Mouse (Mus musculus): Measurements from ENCODE around the gene Fndc10. TPM values are rescaled to one million over a fixed set of nuclear protein-coding genes. Genes with fewer than 3 reads are reported as not detected.

Gene Fndc10
- polyA plus RNA-seq, 1 experiment from 2014 or later, result 0.08 TPM

DNA sequence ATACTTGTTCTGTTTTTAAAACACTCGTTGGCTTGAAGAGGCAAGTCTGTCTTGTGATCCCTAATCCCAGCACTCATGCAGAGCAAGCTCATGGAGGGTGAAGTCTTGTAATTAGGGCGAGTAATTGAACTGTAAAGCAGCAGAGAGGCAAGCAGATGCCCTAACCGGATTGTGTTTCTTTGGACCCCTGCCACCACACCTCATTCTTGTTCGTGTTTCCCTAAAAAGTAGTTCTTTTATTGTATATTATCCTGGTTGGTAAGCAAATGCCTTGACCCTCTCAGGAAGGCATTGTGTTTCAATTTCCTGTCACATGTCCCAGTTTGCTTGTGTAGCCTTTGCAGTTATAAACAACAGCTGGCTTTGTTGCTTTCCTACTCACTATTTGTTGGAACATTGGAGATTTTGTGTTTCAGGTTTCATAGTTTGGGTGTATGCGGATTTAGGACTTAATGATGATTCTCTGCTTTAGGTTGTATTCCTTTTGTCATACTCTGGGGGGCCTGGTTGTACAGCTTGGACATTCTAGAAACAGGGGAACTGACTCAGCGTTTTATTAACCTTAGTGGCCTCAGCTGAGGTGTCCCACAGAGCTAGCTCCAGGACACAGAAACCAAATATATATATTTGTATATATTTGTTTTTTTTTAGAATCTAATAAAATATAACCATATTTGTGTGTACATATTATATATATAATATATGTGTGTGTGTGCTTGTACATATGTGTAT is 16.5 kb downstream of the Fndc10 start:
- no peak for ATAC-seq (ENCODE audit: low read depth)
- Histone ChIP-seq H3K4me2 (ENCODE audit: low read depth, low read length) (no peak overlapping the region), H3K4me3 (ENCODE audit: low read depth, low read length) (no peak overlapping the region), H3K27me3 (ENCODE audit: control insufficient read depth, insufficient read depth, low read depth, low read length) (no peaks in the 10 kb centered on the region), H3K27ac (ENCODE audit: low read length) (no peak overlapping the region), H3K4me1 (ENCODE audit: control insufficient read depth, low read depth, low read length) (peaks cover 15% of the 10 kb centered on the region), H3K9me3 (replicated peaks; ENCODE audit: control insufficient read depth, low read length) (no peaks in the 10 kb centered on the region), H3K9ac (ENCODE audit: low read depth, low read length) (0 out of 2 replicates have a peak overlapping the region, but pooled peaks have one; percentile 7), H3K36me3 (ENCODE audit: control insufficient read depth, insufficient read depth) (peaks cover under 1% of the 10 kb centered on the region; the same call in 1 of the 2 replicates)
- 36% methylated on average over 6 of the region's 6 CpGs for WGBS (ENCODE audit: insufficient replicate concordance)

- Histone ChIP-seq H3K27ac (ENCODE audit: low read length) (no peak overlapping the region), H3K4me1 (ENCODE audit: control insufficient read depth, low read depth, low read length) (no peaks in the 10 kb centered on the region; the same call in 1 of the 2 replicates), H3K4me3 (ENCODE audit: low read depth, low read length) (no peak overlapping the region), H3K4me2 (ENCODE audit: low read depth, low read length) (no peak overlapping the region), H3K9ac (ENCODE audit: low read depth, low read length) (no peak overlapping the region), H3K9me3 (replicated peaks; ENCODE audit: control insufficient read depth, low read length) (no peaks in the 10 kb centered on the region), H3K36me3 (ENCODE audit: control insufficient read depth, insufficient read depth) (peaks cover 7% of the 10 kb centered on the region), H3K27me3 (ENCODE audit: control insufficient read depth, insufficient read depth, low read depth, low read length) (no peaks in the 10 kb centered on the region)
- WGBS (ENCODE audit: insufficient replicate concordance), result 40% methylated on average over 4 of the region's 4 CpGs
- ATAC-seq (ENCODE audit: low read depth), result no peak
These were observed 27.5 kb downstream of the Fndc10 start for GRCm38 (mm10) chr4:155721668-155722083.

GRCm38 (mm10) chr4:155727993-155728392 is 33.9 kb downstream of the Fndc10 start:
- no peak overlapping the region for H3K27ac ChIP-seq (ENCODE audit: low read length)
- 89% methylated on average over 2 of the region's 2 CpGs for WGBS (ENCODE audit: insufficient replicate concordance)

DNA sequence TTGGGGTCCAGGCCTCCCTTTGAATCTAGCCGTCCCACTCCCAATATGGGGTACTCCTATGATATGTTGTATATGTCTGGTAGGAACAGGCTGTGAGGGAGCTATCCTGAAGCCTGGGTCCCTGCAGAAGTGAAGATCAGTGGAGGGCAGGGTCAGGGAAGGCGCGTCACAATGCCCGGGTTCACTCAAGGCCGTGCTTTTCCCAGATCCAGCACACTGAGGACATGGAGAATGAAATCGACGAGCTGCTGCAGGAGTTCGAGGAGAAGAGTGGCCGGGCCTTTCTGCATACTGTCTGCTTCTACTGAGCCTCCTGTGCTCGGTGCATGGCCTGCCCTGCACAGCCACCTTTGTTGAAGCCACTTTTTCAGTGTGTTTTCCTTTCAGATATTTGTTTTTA is 39.1 kb downstream of the Fndc10 start:
- no peak for ATAC-seq (ENCODE audit: low read depth)
- Histone ChIP-seq H3K27me3 (ENCODE audit: control insufficient read depth, insufficient read depth, low read depth, low read length) (0 out of 2 replicates have a peak, but pooled peaks cover 2% of the 10 kb centered on the region), H3K4me3 (ENCODE audit: low read depth, low read length) (no peak overlapping the region), H3K9me3 (replicated peaks; ENCODE audit: control insufficient read depth, low read length) (no peaks in the 10 kb centered on the region), H3K9ac (ENCODE audit: low read depth, low read length) (no peak overlapping the region), H3K4me2 (ENCODE audit: low read depth, low read length) (no peak overlapping the region), H3K4me1 (ENCODE audit: control insufficient read depth, low read depth, low read length) (peaks cover 17% of the 10 kb centered on the region), H3K36me3 (ENCODE audit: control insufficient read depth, insufficient read depth) (no peaks in the 10 kb centered on the region), H3K27ac (ENCODE audit: low read length) (no peak overlapping the region)
- 73% methylated on average over 10 of the region's 10 CpGs for WGBS (ENCODE audit: insufficient replicate concordance)

More at GRCm38 (mm10) chr4:155727993-155728392, 33.9 kb downstream of the Fndc10 start:
- H3K9ac ChIP-seq (ENCODE audit: low read depth, low read length), result no peak overlapping the region
- H3K4me1 ChIP-seq (ENCODE audit: control insufficient read depth, low read depth, low read length), result no peaks in the 10 kb centered on the region
- no peak overlapping the region for H3K4me2 ChIP-seq (ENCODE audit: low read depth, low read length)
- H3K27me3 ChIP-seq (ENCODE audit: control insufficient read depth, insufficient read depth, low read depth, low read length), result no peaks in the 10 kb centered on the region
- ATAC-seq (ENCODE audit: low read depth), result no peak
- H3K9me3 ChIP-seq (replicated peaks; ENCODE audit: control insufficient read depth, low read length), result no peaks in the 10 kb centered on the region
- no peaks in the 10 kb centered on the region for H3K36me3 ChIP-seq (ENCODE audit: control insufficient read depth, insufficient read depth)
- H3K4me3 ChIP-seq (ENCODE audit: low read depth, low read length), result no peak overlapping the region

DNA sequence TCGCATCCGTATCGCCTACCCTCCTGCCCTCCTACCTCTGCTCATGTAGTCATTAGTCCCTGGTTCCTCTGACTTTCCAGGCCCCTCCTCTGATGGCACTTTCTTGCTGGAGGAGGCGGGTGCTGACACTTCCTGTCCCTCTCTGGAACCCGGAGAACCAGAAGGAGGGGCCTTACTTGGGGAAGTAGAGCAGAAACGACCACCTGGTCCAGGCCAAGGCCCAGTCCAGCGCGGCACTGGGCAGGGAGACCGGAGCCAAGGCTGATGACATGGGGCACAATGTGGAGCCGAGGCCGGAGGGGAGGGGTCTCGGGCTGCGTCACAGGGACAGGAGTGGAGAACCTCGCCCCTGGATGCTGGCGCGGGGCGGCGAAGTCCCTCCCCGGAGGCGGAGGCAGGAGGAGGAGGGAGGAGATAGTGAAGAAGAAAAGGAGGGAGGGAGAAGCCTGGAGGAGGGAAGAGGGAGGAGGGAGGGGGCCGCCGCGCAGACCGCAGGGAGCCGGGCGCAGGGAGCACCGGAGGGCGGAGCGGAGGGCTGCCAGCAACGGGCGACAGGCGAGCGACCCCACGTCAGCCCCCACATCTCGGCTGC is 40.3 kb downstream of the Fndc10 start, which contains the start of gene Tmem240:
TSS of gene Tmem240 (plus strand) at position 451 of the 592 bp plus-strand sequence.
- WGBS (ENCODE audit: insufficient replicate concordance), result 2% methylated on average over 29 of the region's 35 CpGs
- H3K9ac ChIP-seq (ENCODE audit: low read depth, low read length), result peak within 1 kb of the TSS; percentile 73
- no peaks in the 10 kb centered on the region for H3K36me3 ChIP-seq (ENCODE audit: control insufficient read depth, insufficient read depth)
- 0 out of 2 replicates have a peak, but pooled peaks cover 2% of the 10 kb centered on the region for H3K27me3 ChIP-seq (ENCODE audit: control insufficient read depth, insufficient read depth, low read depth, low read length)
- H3K27ac ChIP-seq (ENCODE audit: low read length), result peak within 1 kb of the TSS; percentile 50
- H3K4me3 ChIP-seq (ENCODE audit: low read depth, low read length), result peak within 1 kb of the TSS; percentile 77
- ATAC-seq (ENCODE audit: low read depth), result peak; percentile 84
- H3K4me2 ChIP-seq (ENCODE audit: low read depth, low read length), result peak within 1 kb of the TSS; percentile 96
- peaks cover 17% of the 10 kb centered on the region for H3K4me1 ChIP-seq (ENCODE audit: control insufficient read depth, low read depth, low read length)
- H3K9me3 ChIP-seq (replicated peaks; ENCODE audit: control insufficient read depth, low read length), result no peaks in the 10 kb centered on the region

DNA sequence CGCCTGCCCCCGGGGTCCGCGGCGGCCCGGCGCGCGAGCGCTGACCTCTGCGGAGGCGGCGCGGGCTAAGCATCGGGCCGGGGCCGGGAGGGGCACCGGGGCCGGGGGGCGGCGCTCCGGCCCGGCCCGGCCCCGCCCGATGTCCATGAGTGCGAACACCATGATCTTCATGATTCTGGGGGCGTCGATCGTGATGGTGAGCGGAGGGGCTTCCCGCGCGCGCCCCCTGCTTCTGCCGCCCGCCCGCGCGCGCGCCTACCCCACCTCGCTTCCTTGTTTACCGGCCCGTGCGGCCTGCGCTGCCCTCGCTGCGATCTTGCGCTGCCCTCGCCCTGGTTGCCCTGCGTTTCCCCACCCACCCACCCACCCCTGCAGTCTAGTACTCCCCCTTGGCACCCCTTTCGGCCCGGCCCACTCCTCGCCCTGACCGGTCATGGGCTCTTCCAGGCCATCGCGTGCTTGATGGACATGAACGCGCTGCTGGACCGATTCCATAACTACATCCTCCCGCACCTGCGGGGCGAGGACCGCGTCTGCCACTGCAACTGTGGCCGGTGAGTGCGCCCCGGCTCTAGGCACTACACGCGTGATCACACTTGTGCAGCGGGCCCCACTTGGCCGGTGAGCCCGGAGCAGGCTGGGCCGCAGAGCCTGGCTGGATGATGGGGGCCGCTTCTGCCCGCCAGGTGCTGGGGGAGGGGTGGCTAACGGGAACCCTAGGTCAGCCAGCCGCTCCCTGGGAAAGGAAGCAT is 41.0 kb downstream of the Fndc10 start:
- peak; percentile 63 for ATAC-seq (ENCODE audit: low read depth)
- peak overlapping the region; percentile 77 for H3K4me3 ChIP-seq (ENCODE audit: low read depth, low read length)
- H3K9ac ChIP-seq (ENCODE audit: low read depth, low read length), result peak overlapping the region; percentile 73
- H3K4me1 ChIP-seq (ENCODE audit: control insufficient read depth, low read depth, low read length), result peaks cover 17% of the 10 kb centered on the region
- peak overlapping the region; percentile 50 for H3K27ac ChIP-seq (ENCODE audit: low read length)
- H3K36me3 ChIP-seq (ENCODE audit: control insufficient read depth, insufficient read depth), result no peaks in the 10 kb centered on the region
- peak overlapping the region; percentile 96 for H3K4me2 ChIP-seq (ENCODE audit: low read depth, low read length)
- 0 out of 2 replicates have a peak, but pooled peaks cover 2% of the 10 kb centered on the region for H3K27me3 ChIP-seq (ENCODE audit: control insufficient read depth, insufficient read depth, low read depth, low read length)
- H3K9me3 ChIP-seq (replicated peaks; ENCODE audit: control insufficient read depth, low read length), result no peaks in the 10 kb centered on the region
- under 1% methylated on average over 56 of the region's 79 CpGs for WGBS (ENCODE audit: insufficient replicate concordance)

GRCm38 (mm10) chr4:155735788-155736187 is 41.6 kb downstream of the Fndc10 start:
- Histone ChIP-seq H3K4me2 (ENCODE audit: low read depth, low read length) (peak overlapping the region; percentile 96; the same call in 1 of the 2 replicates), H3K27me3 (ENCODE audit: control insufficient read depth, insufficient read depth, low read depth, low read length) (0 out of 2 replicates have a peak, but pooled peaks cover 2% of the 10 kb centered on the region), H3K9ac (ENCODE audit: low read depth, low read length) (no peak overlapping the region), H3K4me3 (ENCODE audit: low read depth, low read length) (peak overlapping the region; percentile 77), H3K27ac (ENCODE audit: low read length) (no peak overlapping the region), H3K4me1 (ENCODE audit: control insufficient read depth, low read depth, low read length) (peaks cover 17% of the 10 kb centered on the region), H3K36me3 (ENCODE audit: control insufficient read depth, insufficient read depth) (no peaks in the 10 kb centered on the region; the same call in 1 of the 2 replicates), H3K9me3 (replicated peaks; ENCODE audit: control insufficient read depth, low read length) (no peaks in the 10 kb centered on the region)
- no peak for ATAC-seq (ENCODE audit: low read depth)
- 62% methylated on average over 5 of the region's 5 CpGs for WGBS (ENCODE audit: insufficient replicate concordance)

GRCm38 (mm10) chr4:155736421-155736820 is 42.3 kb downstream of the Fndc10 start:
- Histone ChIP-seq H3K4me1 (ENCODE audit: control insufficient read depth, low read depth, low read length) (peaks cover 17% of the 10 kb centered on the region), H3K9ac (ENCODE audit: low read depth, low read length) (no peak overlapping the region), H3K4me2 (ENCODE audit: low read depth, low read length) (no peak overlapping the region), H3K27me3 (ENCODE audit: control insufficient read depth, insufficient read depth, low read depth, low read length) (0 out of 2 replicates have a peak, but pooled peaks cover 2% of the 10 kb centered on the region), H3K4me3 (ENCODE audit: low read depth, low read length) (no peak overlapping the region), H3K27ac (ENCODE audit: low read length) (no peak overlapping the region), H3K9me3 (replicated peaks; ENCODE audit: control insufficient read depth, low read length) (no peaks in the 10 kb centered on the region), H3K36me3 (ENCODE audit: control insufficient read depth, insufficient read depth) (no peaks in the 10 kb centered on the region; the same call in none of the 2 replicates)
- no peak for ATAC-seq (ENCODE audit: low read depth)
- 81% methylated on average over 5 of the region's 5 CpGs for WGBS (ENCODE audit: insufficient replicate concordance)
